Mouse (Mus musculus) retina, postnatal 1 day (tissue): ENCODE measurements at regions not wholly inside any gene's neighbourhood (a gene's known extent, or its start where the extent isn't known, plus 50 kb on each side); places are given as distances from the start of the nearest gene placed in this dataset.
A peak's percentile ranks its signal among the peaks of the same experiment; 100 is the strongest.

ENCODE experiments used
- DNase-seq: peaks from one replicate; pipeline ENCODE4 v3.0.0-alpha.2; 2012

- DNase-seq: no peak
Observed at GRCm38 (mm10) chr10:106113083-106113482, 271.9 kb upstream of the Mettl25 start.

- DNase-seq: peak; percentile 55
Observed at GRCm38 (mm10) chr10:106114743-106115486, 273.7 kb upstream of the Mettl25 start.

GRCm38 (mm10) chr10:106121826-106122225, 280.6 kb upstream of the Mettl25 start:
- peak; percentile 15 for DNase-seq

- DNase-seq: no peak
Observed at GRCm38 (mm10) chr10:106122952-106123351, 281.8 kb upstream of the Mettl25 start.

GRCm38 (mm10) chr10:106172131-106172530, 298.0 kb upstream of the Ppfia2 start:
- no peak for DNase-seq

- DNase-seq: peak; percentile 20
Observed at GRCm38 (mm10) chr10:106174433-106174832, 295.7 kb upstream of the Ppfia2 start.

GRCm38 (mm10) chr10:106179651-106180050, 290.5 kb upstream of the Ppfia2 start:
- DNase-seq: no peak

- no peak for DNase-seq
Observed at GRCm38 (mm10) chr10:106202566-106202965, 267.6 kb upstream of the Ppfia2 start.

GRCm38 (mm10) chr10:106224251-106224650, 245.9 kb upstream of the Ppfia2 start:
- no peak for DNase-seq

- DNase-seq: no peak
Observed at GRCm38 (mm10) chr10:106242180-106242579, 228.0 kb upstream of the Ppfia2 start.

GRCm38 (mm10) chr10:106254106-106254505, 216.0 kb upstream of the Ppfia2 start:
- no peak for DNase-seq

- no peak for DNase-seq
Observed at GRCm38 (mm10) chr10:106259811-106260210, 210.3 kb upstream of the Ppfia2 start.

- no peak for DNase-seq
Observed at GRCm38 (mm10) chr10:106273335-106273734, 196.8 kb upstream of the Ppfia2 start.

GRCm38 (mm10) chr10:106289951-106290350, 180.2 kb upstream of the Ppfia2 start:
- DNase-seq: peak; percentile 95

GRCm38 (mm10) chr10:106290736-106291135, 179.4 kb upstream of the Ppfia2 start:
- DNase-seq: peak; percentile 64

- no peak for DNase-seq
Observed at GRCm38 (mm10) chr10:106295501-106295900, 174.6 kb upstream of the Ppfia2 start.

GRCm38 (mm10) chr10:106335166-106335565, 135.0 kb upstream of the Ppfia2 start:
- no peak for DNase-seq

GRCm38 (mm10) chr10:106351663-106352062, 118.5 kb upstream of the Ppfia2 start:
- no peak for DNase-seq

GRCm38 (mm10) chr10:106375653-106376052, 94.5 kb upstream of the Ppfia2 start:
- DNase-seq: no peak

GRCm38 (mm10) chr10:106376161-106376560, 94.0 kb upstream of the Ppfia2 start:
- no peak for DNase-seq

GRCm38 (mm10) chr10:106380628-106381027, 89.5 kb upstream of the Ppfia2 start:
- no peak for DNase-seq

GRCm38 (mm10) chr10:106408705-106409104, 61.4 kb upstream of the Ppfia2 start:
- DNase-seq: no peak

- no peak for DNase-seq
Observed at GRCm38 (mm10) chr10:106413181-106413580, 57.0 kb upstream of the Ppfia2 start.

GRCm38 (mm10) chr10:106414990-106415389, 55.1 kb upstream of the Ppfia2 start:
- no peak for DNase-seq

- DNase-seq: no peak
Observed at GRCm38 (mm10) chr10:106417156-106417555, 53.0 kb upstream of the Ppfia2 start.
